Mouse (Mus musculus): ENCODE data around the gene Mr1. TPM values are rescaled to one million over a fixed set of nuclear protein-coding genes. Genes with fewer than 3 reads are reported as not detected.

Mr1 gene
- polyA plus RNA-seq, 1 experiment from 2014 or later, result 1.1 TPM

DNA sequence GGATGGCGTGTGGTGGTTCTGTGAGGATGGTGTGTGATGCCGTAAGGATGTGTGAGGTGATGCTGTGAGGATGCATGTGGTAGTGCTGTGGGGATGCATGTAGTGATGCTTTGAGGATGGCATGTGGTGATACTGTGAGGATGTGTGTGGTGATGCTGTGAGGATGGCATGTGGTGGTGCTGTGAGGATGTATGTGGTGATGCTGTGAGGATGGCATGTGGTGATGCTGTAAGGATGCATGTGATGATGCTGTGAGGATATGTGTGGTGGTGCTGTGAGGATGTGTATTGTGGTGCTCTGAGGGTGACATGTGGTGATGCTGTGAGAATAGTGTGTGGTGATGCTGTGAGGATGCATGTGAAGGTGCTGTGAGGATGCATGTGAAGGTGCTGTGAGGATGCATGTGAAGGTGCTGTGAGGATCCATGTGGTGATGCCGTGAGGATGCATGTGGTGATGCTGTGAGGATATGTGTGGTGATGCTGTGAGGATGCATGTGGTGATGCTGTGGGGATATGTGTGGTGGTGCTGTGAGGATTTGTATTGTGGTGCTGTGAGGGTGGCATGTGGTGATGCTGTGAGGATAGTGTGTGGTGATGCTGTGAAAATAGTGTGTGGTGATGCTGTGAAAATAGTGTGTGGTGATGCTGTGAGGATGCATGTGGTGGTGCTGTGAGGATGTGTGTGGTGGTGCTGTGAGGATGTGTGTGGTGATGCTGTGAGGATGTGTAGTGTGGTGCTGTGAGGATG lies 26.5 kb upstream of the Mr1 start:
- no peak overlapping the region for H3K4me2 ChIP-seq (ENCODE audit: low read length)
- H3K36me3 ChIP-seq (ENCODE audit: control insufficient read depth, insufficient read depth, low read length), result peaks cover 24% of the 10 kb centered on the region
- no peak overlapping the region for H3K4me3 ChIP-seq (replicated peaks; ENCODE audit: low read depth, low read length)
- 92% methylated on average over 3 of the region's 3 CpGs for whole genome bisulfite sequencing
- ATAC-seq (ENCODE audit: low FRiP score, low TSS enrichment), result no peak
- no peak overlapping the region for H3K9ac ChIP-seq (replicated peaks; ENCODE audit: low read length)
- no peaks in the 10 kb centered on the region for H3K27me3 ChIP-seq (ENCODE audit: control insufficient read depth, insufficient read depth, low read length)
- DNase-seq, result no peak
- H3K9me3 ChIP-seq (ENCODE audit: control insufficient read depth, low read length), result no peaks in the 10 kb centered on the region
- no peak overlapping the region for H3K27ac ChIP-seq (replicated peaks; ENCODE audit: low read depth, low read length)
- H3K4me1 ChIP-seq (ENCODE audit: control insufficient read depth, insufficient read depth, low read length), result no peaks in the 10 kb centered on the region

DNA sequence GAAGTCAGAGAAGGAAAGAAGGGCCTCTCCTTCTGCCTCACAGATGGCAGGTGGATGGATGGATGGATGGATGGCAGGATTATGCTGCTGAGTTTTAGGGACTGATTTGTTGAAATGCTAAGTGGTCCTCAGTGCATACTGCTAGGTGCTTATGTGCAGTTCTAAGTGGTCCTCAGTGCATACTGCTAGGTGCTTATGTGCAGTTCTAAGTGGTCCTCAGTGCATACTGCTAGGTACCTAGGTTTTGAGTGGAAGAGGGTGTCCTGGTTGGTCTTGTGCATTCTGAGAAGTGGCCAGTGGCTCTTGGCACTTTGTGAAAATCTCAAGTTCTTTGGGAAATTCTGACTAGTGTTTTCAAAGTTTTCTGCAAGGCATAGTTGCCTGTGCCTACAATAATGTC lies 23.3 kb upstream of the Mr1 start:
- H3K9ac ChIP-seq (replicated peaks; ENCODE audit: low read length), result no peak overlapping the region
- H3K4me1 ChIP-seq (ENCODE audit: control insufficient read depth, insufficient read depth, low read length), result no peaks in the 10 kb centered on the region
- H3K36me3 ChIP-seq (ENCODE audit: control insufficient read depth, insufficient read depth, low read length), result 0 out of 2 replicates have a peak, but pooled peaks cover under 1% of the 10 kb centered on the region
- no peaks in the 10 kb centered on the region for H3K9me3 ChIP-seq (ENCODE audit: control insufficient read depth, low read length)
- H3K27ac ChIP-seq (replicated peaks; ENCODE audit: low read depth, low read length), result no peak overlapping the region
- ATAC-seq (ENCODE audit: low FRiP score, low TSS enrichment) (no peak), DNase-seq (no peak)
- H3K4me3 ChIP-seq (replicated peaks; ENCODE audit: low read depth, low read length), result no peak overlapping the region
- H3K27me3 ChIP-seq (ENCODE audit: control insufficient read depth, insufficient read depth, low read length), result no peaks in the 10 kb centered on the region
- H3K4me2 ChIP-seq (ENCODE audit: low read length), result no peak overlapping the region

DNA sequence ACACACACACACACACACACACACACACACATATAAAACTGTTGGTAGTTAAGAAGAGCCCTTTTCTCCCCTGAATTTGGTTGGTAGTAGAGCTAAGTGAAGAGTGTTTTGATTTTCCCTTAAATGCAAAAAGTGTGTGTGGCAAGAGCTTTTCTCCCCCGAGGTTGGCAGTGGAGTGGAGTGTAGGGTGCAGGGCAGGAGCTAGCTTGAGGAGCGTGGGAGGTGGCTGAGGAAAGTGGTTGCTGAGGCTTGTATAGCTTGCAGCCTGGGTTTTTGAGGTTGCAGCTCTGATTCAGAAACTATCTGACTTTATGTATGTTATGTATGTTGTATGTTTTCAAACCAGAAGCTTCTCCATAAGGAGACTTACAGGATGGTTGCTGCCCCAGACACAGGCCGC lies 20.8 kb upstream of the Mr1 start:
- Histone ChIP-seq H3K9ac (replicated peaks; ENCODE audit: low read length) (no peak overlapping the region), H3K4me3 (replicated peaks; ENCODE audit: low read depth, low read length) (no peak overlapping the region), H3K27me3 (ENCODE audit: control insufficient read depth, insufficient read depth, low read length) (no peaks in the 10 kb centered on the region), H3K9me3 (ENCODE audit: control insufficient read depth, low read length) (no peaks in the 10 kb centered on the region), H3K36me3 (ENCODE audit: control insufficient read depth, insufficient read depth, low read length) (no peaks in the 10 kb centered on the region), H3K4me1 (ENCODE audit: control insufficient read depth, insufficient read depth, low read length) (no peaks in the 10 kb centered on the region), H3K27ac (replicated peaks; ENCODE audit: low read depth, low read length) (no peak overlapping the region), H3K4me2 (ENCODE audit: low read length) (no peak overlapping the region)
- 92% methylated on average over 3 of the region's 3 CpGs for WGBS
- DNase-seq (no peak), ATAC-seq (ENCODE audit: low FRiP score, low TSS enrichment) (no peak)

DNA sequence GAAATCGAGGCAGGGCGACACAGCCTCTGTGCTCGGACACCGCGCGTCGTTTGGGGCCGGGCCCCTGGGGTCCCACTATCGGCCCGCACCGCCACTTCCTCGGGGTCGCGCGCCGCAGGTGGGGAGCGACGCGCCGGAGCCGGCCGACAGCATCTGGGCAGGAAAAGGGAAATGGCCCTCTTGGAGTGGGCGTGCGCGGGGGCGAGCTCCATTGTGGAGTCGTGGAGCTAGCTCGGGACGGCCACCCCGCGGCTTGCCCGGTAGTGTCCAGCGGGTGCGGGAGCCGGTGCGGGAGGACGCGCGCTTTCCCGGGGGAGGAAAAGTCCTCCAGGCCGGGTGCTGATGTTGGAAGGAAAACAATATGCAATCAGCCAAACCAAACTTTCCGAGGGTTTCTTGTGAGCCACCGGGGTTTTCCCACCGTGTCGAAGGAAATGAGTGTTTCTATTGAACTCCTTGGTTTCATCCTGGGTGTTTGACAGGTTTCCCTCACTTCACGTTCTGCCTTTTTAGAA lies 12.4 kb upstream of the Mr1 start:
- Histone ChIP-seq H3K27ac (replicated peaks; ENCODE audit: low read depth, low read length) (peak overlapping the region; percentile 92), H3K9me3 (ENCODE audit: control insufficient read depth, low read length) (no peaks in the 10 kb centered on the region), H3K36me3 (ENCODE audit: control insufficient read depth, insufficient read depth, low read length) (no peaks in the 10 kb centered on the region), H3K27me3 (ENCODE audit: control insufficient read depth, insufficient read depth, low read length) (no peaks in the 10 kb centered on the region), H3K9ac (replicated peaks; ENCODE audit: low read length) (peak overlapping the region; percentile 87), H3K4me1 (ENCODE audit: control insufficient read depth, insufficient read depth, low read length) (peaks cover 12% of the 10 kb centered on the region), H3K4me2 (ENCODE audit: low read length) (peak overlapping the region; percentile 62), H3K4me3 (replicated peaks; ENCODE audit: low read depth, low read length) (peak overlapping the region; percentile 97)
- ATAC-seq (ENCODE audit: low FRiP score, low TSS enrichment) (peak; percentile 67), DNase-seq (peak; percentile 68)
- under 1% methylated on average over 41 of the region's 46 CpGs for WGBS

- Histone ChIP-seq H3K27me3 (ENCODE audit: control insufficient read depth, insufficient read depth, low read length) (no peaks in the 10 kb centered on the region), H3K9ac (replicated peaks; ENCODE audit: low read length) (peak within 1 kb of the TSS; percentile 87), H3K27ac (replicated peaks; ENCODE audit: low read depth, low read length) (peak within 1 kb of the TSS; percentile 92), H3K9me3 (ENCODE audit: control insufficient read depth, low read length) (no peaks in the 10 kb centered on the region), H3K36me3 (ENCODE audit: control insufficient read depth, insufficient read depth, low read length) (no peaks in the 10 kb centered on the region), H3K4me2 (ENCODE audit: low read length) (peak within 1 kb of the TSS; percentile 62), H3K4me1 (ENCODE audit: control insufficient read depth, insufficient read depth, low read length) (peaks cover 12% of the 10 kb centered on the region), H3K4me3 (replicated peaks; ENCODE audit: low read depth, low read length) (peak within 1 kb of the TSS; percentile 97)
- WGBS, result 4% methylated on average over 48 of the region's 48 CpGs
- ATAC-seq (ENCODE audit: low FRiP score, low TSS enrichment) (peak; percentile 99), DNase-seq (peak; percentile 99)
Measured at GRCm38 (mm10) chr1:155158141-155158969, 11.7 kb upstream of the Mr1 start, which contains the start of gene Stx6. Gene Stx6 (plus strand): TSS chr1:155158715.

DNA sequence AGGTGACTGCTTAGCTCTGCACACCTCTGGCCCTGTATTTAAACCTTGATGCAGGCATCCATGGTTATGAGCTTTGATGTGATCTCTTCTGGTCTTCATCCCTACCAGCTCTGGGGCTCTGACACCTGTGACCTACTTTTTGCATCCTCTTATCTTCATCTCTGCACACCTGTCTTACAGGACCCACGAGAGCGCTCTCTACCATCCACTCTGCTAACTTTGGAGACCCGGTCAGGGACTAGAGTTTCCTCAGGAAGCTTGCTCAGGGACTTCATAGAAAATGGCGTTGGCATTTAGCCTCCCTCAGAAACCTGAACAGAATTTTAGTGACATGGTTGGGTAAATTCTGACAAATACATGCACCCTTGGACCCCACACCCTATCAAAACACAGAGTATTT lies 7.3 kb upstream of the Mr1 start:
- Histone ChIP-seq H3K27ac (replicated peaks; ENCODE audit: low read depth, low read length) (no peak overlapping the region), H3K4me1 (ENCODE audit: control insufficient read depth, insufficient read depth, low read length) (no peaks in the 10 kb centered on the region), H3K9me3 (ENCODE audit: control insufficient read depth, low read length) (no peaks in the 10 kb centered on the region), H3K4me3 (replicated peaks; ENCODE audit: low read depth, low read length) (no peak overlapping the region), H3K4me2 (ENCODE audit: low read length) (no peak overlapping the region), H3K9ac (replicated peaks; ENCODE audit: low read length) (no peak overlapping the region), H3K36me3 (ENCODE audit: control insufficient read depth, insufficient read depth, low read length) (no peaks in the 10 kb centered on the region), H3K27me3 (ENCODE audit: control insufficient read depth, insufficient read depth, low read length) (no peaks in the 10 kb centered on the region)
- ATAC-seq (ENCODE audit: low FRiP score, low TSS enrichment) (no peak), DNase-seq (no peak)
- WGBS, result 75% methylated on average over 4 of the region's 4 CpGs

DNA sequence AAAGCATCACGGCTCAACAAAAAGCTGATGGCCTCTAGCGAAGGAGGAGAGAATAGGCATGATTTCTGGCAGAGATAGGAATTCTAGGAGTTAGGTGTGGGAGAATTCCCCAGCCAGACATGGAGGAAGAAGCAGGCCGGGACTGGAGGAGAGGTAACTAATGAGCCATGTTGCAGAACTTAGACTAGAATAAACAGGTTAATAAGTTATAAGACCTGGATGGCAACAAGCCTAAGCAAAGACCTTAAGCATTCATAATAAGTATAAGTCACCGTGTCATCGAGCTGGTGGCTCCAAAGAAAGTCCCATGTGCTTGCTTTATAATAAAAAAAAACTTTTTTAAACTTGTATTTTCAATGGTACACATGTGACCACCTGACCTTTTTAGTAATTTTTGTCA lies 4.2 kb upstream of the Mr1 start:
- H3K9ac ChIP-seq (replicated peaks; ENCODE audit: low read length), result no peak overlapping the region
- H3K27ac ChIP-seq (replicated peaks; ENCODE audit: low read depth, low read length), result no peak overlapping the region
- no peaks in the 10 kb centered on the region for H3K27me3 ChIP-seq (ENCODE audit: control insufficient read depth, insufficient read depth, low read length)
- ATAC-seq (ENCODE audit: low FRiP score, low TSS enrichment), result no peak
- no peak overlapping the region for H3K4me2 ChIP-seq (ENCODE audit: low read length)
- WGBS, result 94% methylated on average over 5 of the region's 5 CpGs
- H3K36me3 ChIP-seq (ENCODE audit: control insufficient read depth, insufficient read depth, low read length), result no peaks in the 10 kb centered on the region
- no peak for DNase-seq
- H3K4me1 ChIP-seq (ENCODE audit: control insufficient read depth, insufficient read depth, low read length), result no peaks in the 10 kb centered on the region
- H3K4me3 ChIP-seq (replicated peaks; ENCODE audit: low read depth, low read length), result no peak overlapping the region
- no peaks in the 10 kb centered on the region for H3K9me3 ChIP-seq (ENCODE audit: control insufficient read depth, low read length)

GRCm38 (mm10) chr1:155149403-155149802 lies 2.8 kb upstream of the Mr1 start:
- H3K4me2 ChIP-seq (ENCODE audit: low read length), result no peak overlapping the region
- H3K9me3 ChIP-seq (ENCODE audit: control insufficient read depth, low read length), result no peaks in the 10 kb centered on the region
- 81% methylated on average over 3 of the region's 3 CpGs for WGBS
- no peaks in the 10 kb centered on the region for H3K4me1 ChIP-seq (ENCODE audit: control insufficient read depth, insufficient read depth, low read length)
- no peaks in the 10 kb centered on the region for H3K27me3 ChIP-seq (ENCODE audit: control insufficient read depth, insufficient read depth, low read length)
- no peak overlapping the region for H3K27ac ChIP-seq (replicated peaks; ENCODE audit: low read depth, low read length)
- no peak for ATAC-seq (ENCODE audit: low FRiP score, low TSS enrichment)
- H3K9ac ChIP-seq (replicated peaks; ENCODE audit: low read length), result no peak overlapping the region
- no peak for DNase-seq
- H3K36me3 ChIP-seq (ENCODE audit: control insufficient read depth, insufficient read depth, low read length), result no peaks in the 10 kb centered on the region
- no peak overlapping the region for H3K4me3 ChIP-seq (replicated peaks; ENCODE audit: low read depth, low read length)

Measured in midbrain, embryonic 14.5 days (tissue).